ENCODE assay signal across 8 mouse cellular contexts in genomic region chr11:74926388-74927005, GRCm38 (mm10). TPM values are rescaled to one million over a fixed set of nuclear protein-coding genes. Genes with fewer than 3 reads are reported as not detected.
DNase-seq lines count a peak whose midpoint lies in the region; ATAC-seq and TF ChIP-seq lines count a peak whose summit lies in the region.

No protein-coding gene starts in this region.

- no peak for TF ChIP-seq CTCF in forebrain, postnatal 0 days (IDR thresholded peaks at IDR 0.05; ENCODE audit: low read depth)
- TF ChIP-seq CTCF in lung, adult 2 months (IDR thresholded peaks at IDR 0.05; ENCODE audit: insufficient read depth, low read length) = no peak

- H3K4me3 ChIP-seq in forebrain, postnatal 0 days (ENCODE audit: low read depth, low read length) = peak overlapping the region; percentile 61
- peak overlapping the region; percentile 77 for H3K4me3 ChIP-seq in intestine, embryonic 16.5 days (ENCODE audit: low read length)
- peak overlapping the region; percentile 81 for H3K4me3 ChIP-seq in lung, adult 2 months (replicated peaks; ENCODE audit: extremely low read depth, low read depth, low read length)

- 9% methylated on average over 11 of the region's 11 CpGs for WGBS in forebrain, postnatal 0 days
- WGBS in intestine, embryonic 16.5 days = 4% methylated on average over 11 of the region's 11 CpGs
- 3% methylated on average over 11 of the region's 11 CpGs for WGBS in lung, adult 2 months

- no peak for TF ChIP-seq POLR2A in lung, adult 2 months (IDR thresholded peaks at IDR 0.05; ENCODE audit: borderline replicate concordance, extremely low read depth, low read depth, low read length)

- H3K27ac ChIP-seq in forebrain, postnatal 0 days (ENCODE audit: low read depth, low read length) = peak overlapping the region; percentile 95
- peak overlapping the region; percentile 98 for H3K27ac ChIP-seq in intestine, embryonic 16.5 days (ENCODE audit: low read length)

- H3K9me3 ChIP-seq in forebrain, postnatal 0 days (ENCODE audit: low read length) = no peaks in the 10 kb centered on the region
- no peaks in the 10 kb centered on the region for H3K9me3 ChIP-seq in intestine, embryonic 16.5 days (ENCODE audit: control insufficient read depth, low read length)

- peak overlapping the region; percentile 82 for H3K9ac ChIP-seq in forebrain, postnatal 0 days
- peak overlapping the region; percentile 94 for H3K9ac ChIP-seq in intestine, embryonic 16.5 days (ENCODE audit: low read depth, low read length)

- H3K27me3 ChIP-seq in forebrain, postnatal 0 days (ENCODE audit: insufficient read depth, low read length) = no peaks in the 10 kb centered on the region
- no peaks in the 10 kb centered on the region for H3K27me3 ChIP-seq in intestine, embryonic 16.5 days (replicated peaks; ENCODE audit: control insufficient read depth, insufficient read depth, low read length)

- H3K36me3 ChIP-seq in forebrain, postnatal 0 days (ENCODE audit: insufficient read depth) = peaks cover 16% of the 10 kb centered on the region
- H3K36me3 ChIP-seq in intestine, embryonic 16.5 days (ENCODE audit: control insufficient read depth, insufficient read depth, low read length) = 0 out of 2 replicates have a peak, but pooled peaks cover 3% of the 10 kb centered on the region

- DNase-seq in frontal cortex, postnatal 25 days (ENCODE audit: low spot score in 2 of 2) = no peak
- peak; percentile 57 for DNase-seq in adrenal gland, postnatal 14 days
- no peak for DNase-seq in forebrain, postnatal 0 days
- DNase-seq in lung, adult 2 months = peak; percentile 32
- DNase-seq in spleen, postnatal 14 days (ENCODE audit: low spot score in 2 of 2) = peak; percentile 12 to 28
- DNase-seq in ovary, postnatal 10 days (ENCODE audit: low spot score) = no peak

- H3K4me2 ChIP-seq in forebrain, postnatal 0 days (ENCODE audit: low read depth) = peak overlapping the region; percentile 66
- peak overlapping the region; percentile 77 for H3K4me2 ChIP-seq in intestine, embryonic 16.5 days (ENCODE audit: low read depth, low read length)

- ATAC-seq in frontal cortex, adult (ENCODE audit: low TSS enrichment) = peak; percentile 11; the same call in 1 of the 2 replicates
- ATAC-seq in forebrain, postnatal 0 days = no peak
- no peak; the same call in 1 of the 2 replicates for ATAC-seq in intestine, embryonic 16.5 days

- H3K4me1 ChIP-seq in forebrain, postnatal 0 days (ENCODE audit: insufficient read depth) = peaks cover 16% of the 10 kb centered on the region
- peaks cover 15% of the 10 kb centered on the region for H3K4me1 ChIP-seq in intestine, embryonic 16.5 days (ENCODE audit: control insufficient read depth, insufficient read depth, low read length)
- peaks cover 7% of the 10 kb centered on the region for H3K4me1 ChIP-seq in lung, adult 2 months (ENCODE audit: control insufficient read depth, insufficient read depth, low read length)

RNA-seq across cellular contexts. Expression of gene Srr, which starts 0.7 kb away (rescaled TPM):
- total RNA-seq in adrenal gland, postnatal 14 days (2021) = 50.6 and 51.5 TPM in 2 replicates
- 40.2 and 46.5 TPM in 2 replicates for total RNA-seq in forebrain, postnatal 0 days (2014; rRNA removed)
- polyA plus RNA-seq in forebrain, postnatal 0 days (2015; fragmentation: Nextera tagmentation; extraction: Ambion mirVana) = 40.1 and 45.8 TPM in 2 replicates
- 18.0 and 19.6 TPM in 2 replicates for polyA plus RNA-seq in intestine, embryonic 16.5 days (2015; fragmentation: Nextera tagmentation; extraction: Ambion mirVana)
- 5.0 and 11.4 TPM in 2 replicates for polyA plus RNA-seq in lung, adult 2 months (2012; rRNA removed)

RNA-seq across cellular contexts. Expression of gene Smg6, which starts 0.9 kb away (rescaled TPM):
- 21.9 and 23.1 TPM in 2 replicates for total RNA-seq in adrenal gland, postnatal 14 days (2021)
- 21.8 and 25.8 TPM in 2 replicates for total RNA-seq in forebrain, postnatal 0 days (2014; rRNA removed)
- 7.8 and 9.6 TPM in 2 replicates for polyA plus RNA-seq in forebrain, postnatal 0 days (2015; fragmentation: Nextera tagmentation; extraction: Ambion mirVana)
- polyA plus RNA-seq in intestine, embryonic 16.5 days (2015; fragmentation: Nextera tagmentation; extraction: Ambion mirVana) = 10.7 and 11.4 TPM in 2 replicates
- 35.8 and 40.8 TPM in 2 replicates for polyA plus RNA-seq in lung, adult 2 months (2012; rRNA removed)

RNA-seq across cellular contexts. Expression of gene Tsr1, which starts 28.6 kb away (rescaled TPM):
- total RNA-seq in adrenal gland, postnatal 14 days (2021) = 42.1 and 44.6 TPM in 2 replicates
- total RNA-seq in forebrain, postnatal 0 days (2014; rRNA removed) = 32.7 and 33.2 TPM in 2 replicates
- polyA plus RNA-seq in forebrain, postnatal 0 days (2015; fragmentation: Nextera tagmentation; extraction: Ambion mirVana) = 23.8 and 25.5 TPM in 2 replicates
- polyA plus RNA-seq in intestine, embryonic 16.5 days (2015; fragmentation: Nextera tagmentation; extraction: Ambion mirVana) = 44.0 and 48.1 TPM in 2 replicates
- polyA plus RNA-seq in lung, adult 2 months (2012; rRNA removed) = 7.1 and 7.5 TPM in 2 replicates

RNA-seq across cellular contexts. Expression of gene Sgsm2, which starts 29.6 kb away (rescaled TPM):
- 21.3 and 22.4 TPM in 2 replicates for total RNA-seq in adrenal gland, postnatal 14 days (2021)
- total RNA-seq in forebrain, postnatal 0 days (2014; rRNA removed) = 39.2 and 47.1 TPM in 2 replicates
- polyA plus RNA-seq in forebrain, postnatal 0 days (2015; fragmentation: Nextera tagmentation; extraction: Ambion mirVana) = 13.7 and 18.9 TPM in 2 replicates
- 4.2 and 4.5 TPM in 2 replicates for polyA plus RNA-seq in intestine, embryonic 16.5 days (2015; fragmentation: Nextera tagmentation; extraction: Ambion mirVana)
- 19.3 and 22.1 TPM in 2 replicates for polyA plus RNA-seq in lung, adult 2 months (2012; rRNA removed)

Comparison
In these comparisons a context has a peak if more than half of its experiments do, and no peak if none do; other contexts are left out.
1. DNase-seq: peak in adrenal gland, postnatal 14 days (single experiment), lung, adult 2 months (single experiment) and spleen, postnatal 14 days (2 of 2); none in frontal cortex, postnatal 25 days (0 of 2), forebrain, postnatal 0 days (single experiment) and ovary, postnatal 10 days (single experiment).
2. Peak in every context shown above with its lines, with median percentiles within 50 percentile points of each other: H3K4me3 ChIP-seq.